Mouse (Mus musculus) intestine, postnatal 0 days (tissue): ENCODE data around the gene Tmbim1. TPM values are rescaled to one million over a fixed set of nuclear protein-coding genes. Genes with fewer than 3 reads are reported as not detected.

ENCODE experiments used
- ATAC-seq: fragments of 200-750 bp; cut with Nextera tagmentation; 2 replicates; pipeline ENCODE4 v1.8.0; 2017; ENCODE audit warnings: mild to moderate bottlenecking, moderate TSS enrichment, moderate library complexity
- H3K27ac ChIP-seq: fragments of 300-500 bp; sonication (generic); 2 replicates; pipeline ENCODE4 v1.5.1; 2014; ENCODE audit warnings: mild to moderate bottlenecking, low read depth, low read length, moderate library complexity
- H3K27me3 ChIP-seq: fragments of 300-500 bp; sonication (generic); replicated peaks from 2 replicates; pipeline ENCODE4 v1.6.1; 2014; ENCODE audit warnings: low read length, mixed read lengths; ENCODE audit not compliant: control insufficient read depth, insufficient read depth
- H3K36me3 ChIP-seq: fragments of 300-500 bp; sonication (generic); 2 replicates; pipeline ENCODE4 v1.6.1; 2014; ENCODE audit warnings: mild to moderate bottlenecking, moderate library complexity; ENCODE audit not compliant: control insufficient read depth, insufficient read depth
- H3K4me1 ChIP-seq: fragments of 300-500 bp; sonication (generic); replicated peaks from 2 replicates; pipeline ENCODE4 v1.6.1; 2014; ENCODE audit warnings: antibody characterized with exemption, low read length, mixed read lengths; ENCODE audit not compliant: control insufficient read depth, insufficient read depth
- H3K4me2 ChIP-seq: fragments of 300-500 bp; sonication (generic); replicated peaks from 2 replicates; pipeline ENCODE4 v1.6.1; 2014; ENCODE audit warnings: low read depth, mild to moderate bottlenecking, moderate library complexity
- H3K4me3 ChIP-seq: fragments of 300-500 bp; sonication (generic); 2 replicates; pipeline ENCODE4 v1.5.1; 2014; ENCODE audit warnings: low read depth, low read length
- H3K9ac ChIP-seq: fragments of 300-500 bp; sonication (generic); 2 replicates; pipeline ENCODE4 v1.6.1; 2014; ENCODE audit warnings: mild to moderate bottlenecking, low read depth, low read length
- H3K9me3 ChIP-seq: fragments of 300-500 bp; sonication (generic); 2 replicates; pipeline ENCODE4 v1.6.1; 2016; ENCODE audit warnings: mixed run types; ENCODE audit not compliant: control insufficient read depth
- CTCF ChIP-seq: sonication (generic); IDR thresholded peaks from 2 replicates; pipeline ENCODE4 v1.5.1; 2016; ENCODE audit warnings: low read depth, mild to moderate bottlenecking, control low read depth, antibody characterized with exemption, moderate library complexity
- WGBS: fragments of 180-500 bp; shearing (Covaris S2); extraction: QIAGEN DNeasy Blood & Tissue Kit; methylation state at CpG from one replicate; pipeline ENCODE4 v1.1.7; 2014; 5-methylcytosine and 5-hydroxymethylcytosine counted together
- polyA plus RNA-seq: library from polyadenylated mRNA; unstranded; fragments of >200 nt; fragmentation: Nextera tagmentation; extraction: Ambion mirVana; gene quantifications from 2 replicates; pipeline ENCODE4 v1.2.1, GENCODE M21; 2015

Tmbim1 gene
- polyA plus RNA-seq: 47.4 and 49.1 TPM in 2 replicates

DNA sequence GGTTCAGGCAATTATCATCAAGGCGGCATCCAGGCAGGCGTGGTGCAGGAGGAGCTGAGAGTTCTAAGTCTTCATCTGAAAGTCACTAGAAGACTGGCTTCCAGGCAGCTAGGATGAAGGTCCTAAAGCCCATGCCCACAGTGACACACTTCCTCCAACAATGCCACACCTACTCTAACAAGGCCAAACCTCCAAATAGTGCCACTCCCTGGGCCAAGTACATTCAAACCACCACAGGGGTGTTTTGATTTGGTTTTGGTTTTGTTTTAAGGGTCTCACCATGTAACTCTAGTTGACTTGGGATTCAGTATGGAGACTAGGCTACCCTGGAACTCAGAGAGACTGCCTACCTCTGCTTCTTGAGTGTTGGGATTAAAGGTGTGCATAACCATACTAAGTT lies at the start of gene Tmbim1:
TSS of gene Tmbim1 (minus strand) at position 101 of the 400 bp plus-strand sequence.
- H3K27me3 ChIP-seq: no peaks in the 10 kb centered on the region
- H3K4me3 ChIP-seq: peak within 1 kb of the TSS; percentile 66
- H3K36me3 ChIP-seq: no peaks in the 10 kb centered on the region
- WGBS: 69% methylated on average over 2 of the region's 2 CpGs
- ATAC-seq: no peak
- no peaks in the 10 kb centered on the region for H3K9me3 ChIP-seq
- H3K9ac ChIP-seq: peak within 1 kb of the TSS; percentile 87; the same call in 1 of the 2 replicates
- H3K4me1 ChIP-seq: peaks cover 23% of the 10 kb centered on the region
- peak within 1 kb of the TSS; percentile 94 for H3K27ac ChIP-seq
- TF ChIP-seq CTCF: no peak
- peak within 1 kb of the TSS; percentile 87 for H3K4me2 ChIP-seq

DNA sequence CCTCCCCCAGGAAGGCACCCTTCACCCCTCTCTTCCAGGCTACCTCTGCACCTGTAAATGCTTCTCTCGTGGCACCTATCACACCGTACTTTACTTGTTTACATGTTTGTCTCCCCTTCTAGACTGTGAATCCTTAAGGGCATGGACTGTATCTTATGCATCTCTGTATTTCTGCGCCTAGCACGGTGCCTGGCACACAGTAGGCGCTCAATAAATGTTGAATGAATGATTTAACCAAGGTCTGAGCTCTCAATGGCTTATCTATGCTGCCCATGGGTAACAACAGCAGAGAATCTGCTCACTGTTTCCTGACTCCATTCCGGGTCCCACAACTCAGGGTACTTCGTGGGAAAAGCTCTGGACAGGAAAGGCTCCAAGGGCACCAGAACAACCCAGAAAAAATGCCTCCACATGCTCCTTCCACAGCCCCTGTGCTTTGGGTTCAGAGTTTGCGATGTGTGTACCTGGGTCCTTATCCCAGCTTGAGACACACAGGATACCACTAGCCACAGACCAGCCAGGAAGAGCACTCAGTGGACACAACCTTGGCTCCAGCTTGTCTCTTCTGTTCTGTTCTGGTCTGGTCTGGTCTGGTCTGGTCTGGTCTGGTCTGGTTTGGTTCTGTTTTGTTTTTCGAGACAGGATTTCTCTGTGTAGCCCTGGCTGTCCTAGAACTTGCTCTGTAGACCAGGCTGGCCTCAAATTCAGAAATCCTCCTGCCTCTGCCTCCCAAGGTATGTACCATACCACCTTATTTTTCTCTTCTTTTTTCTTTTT lies 48.2 kb upstream of the Tmbim1 start:
- Histone ChIP-seq H3K4me3 (no peak overlapping the region), H3K4me2 (no peak overlapping the region), H3K9ac (no peak overlapping the region), H3K36me3 (0 out of 2 replicates have a peak, but pooled peaks cover 12% of the 10 kb centered on the region), H3K27me3 (no peaks in the 10 kb centered on the region), H3K4me1 (no peaks in the 10 kb centered on the region), H3K27ac (no peak overlapping the region), H3K9me3 (no peaks in the 10 kb centered on the region)
- no peak for ATAC-seq
- WGBS: 86% methylated on average over 9 of the region's 9 CpGs
- TF ChIP-seq CTCF: no peak

DNA sequence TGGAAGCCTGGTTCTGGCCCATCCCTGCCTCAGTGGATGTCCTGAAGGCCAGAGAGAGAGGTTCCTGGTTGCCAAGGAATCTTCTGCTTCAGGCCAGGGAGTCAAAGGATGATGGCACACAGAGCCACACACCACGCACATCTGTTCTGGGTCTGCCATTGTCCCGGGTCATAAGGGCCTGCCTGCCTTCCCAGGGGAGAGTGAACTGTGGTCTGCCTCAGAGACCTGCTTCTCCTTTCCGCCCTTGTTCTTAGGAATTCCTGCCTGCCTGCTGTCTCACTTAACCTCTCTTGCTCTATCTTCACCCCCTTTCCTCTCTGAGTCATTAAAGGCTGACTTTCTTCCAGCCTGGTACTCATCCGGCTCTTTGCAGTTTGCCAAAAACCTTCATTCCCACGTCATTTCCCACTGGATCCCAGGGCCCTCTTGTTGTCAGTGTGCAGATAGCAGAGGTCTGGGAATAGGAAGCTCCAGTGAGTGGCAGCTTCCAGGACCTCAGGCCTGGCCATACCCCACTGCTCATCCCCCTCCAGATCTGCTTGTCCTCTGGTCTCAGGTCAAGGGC lies 47.2 kb upstream of the Tmbim1 start:
- Histone ChIP-seq H3K9me3 (no peaks in the 10 kb centered on the region), H3K4me1 (no peaks in the 10 kb centered on the region), H3K27ac (no peak overlapping the region), H3K9ac (no peak overlapping the region), H3K27me3 (no peaks in the 10 kb centered on the region), H3K36me3 (0 out of 2 replicates have a peak, but pooled peaks cover 12% of the 10 kb centered on the region), H3K4me2 (no peak overlapping the region), H3K4me3 (no peak overlapping the region)
- ATAC-seq: no peak
- WGBS: 77% methylated on average over 5 of the region's 5 CpGs
- TF ChIP-seq CTCF: no peak

DNA sequence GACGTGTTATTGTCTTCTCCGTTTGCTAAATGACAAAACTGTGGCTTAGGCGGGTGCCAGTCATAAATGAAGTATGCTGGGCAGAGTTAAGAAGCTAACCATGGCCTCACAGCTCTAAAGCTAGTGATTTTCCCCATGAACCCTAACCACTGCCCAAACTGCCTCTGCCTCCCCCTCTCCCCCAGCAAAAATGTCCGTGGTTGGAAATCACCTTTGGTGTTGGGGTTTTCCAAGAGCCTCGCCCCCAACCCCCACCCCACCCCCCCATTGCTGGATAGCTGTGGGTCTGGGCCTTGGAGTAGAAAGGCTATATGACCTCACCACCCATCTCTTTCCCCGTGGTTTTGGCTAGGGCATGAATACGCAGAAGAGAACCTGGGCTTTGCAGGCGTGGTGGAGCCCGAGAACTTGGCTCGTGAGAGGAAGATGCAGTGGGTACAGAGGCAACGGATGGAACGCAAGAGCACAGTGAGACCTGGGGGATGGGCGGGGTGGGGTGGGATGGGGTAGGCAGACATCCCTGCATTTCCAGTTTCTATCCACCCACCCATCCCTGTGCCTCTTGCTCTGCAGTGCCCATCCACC lies 45.9 kb upstream of the Tmbim1 start:
- Histone ChIP-seq H3K4me1 (no peaks in the 10 kb centered on the region), H3K27ac (no peak overlapping the region), H3K36me3 (0 out of 2 replicates have a peak, but pooled peaks cover 12% of the 10 kb centered on the region), H3K9me3 (no peaks in the 10 kb centered on the region), H3K4me3 (no peak overlapping the region), H3K27me3 (no peaks in the 10 kb centered on the region), H3K4me2 (no peak overlapping the region), H3K9ac (no peak overlapping the region)
- 89% methylated on average over 13 of the region's 13 CpGs for WGBS
- no peak for ATAC-seq
- TF ChIP-seq CTCF: no peak

DNA sequence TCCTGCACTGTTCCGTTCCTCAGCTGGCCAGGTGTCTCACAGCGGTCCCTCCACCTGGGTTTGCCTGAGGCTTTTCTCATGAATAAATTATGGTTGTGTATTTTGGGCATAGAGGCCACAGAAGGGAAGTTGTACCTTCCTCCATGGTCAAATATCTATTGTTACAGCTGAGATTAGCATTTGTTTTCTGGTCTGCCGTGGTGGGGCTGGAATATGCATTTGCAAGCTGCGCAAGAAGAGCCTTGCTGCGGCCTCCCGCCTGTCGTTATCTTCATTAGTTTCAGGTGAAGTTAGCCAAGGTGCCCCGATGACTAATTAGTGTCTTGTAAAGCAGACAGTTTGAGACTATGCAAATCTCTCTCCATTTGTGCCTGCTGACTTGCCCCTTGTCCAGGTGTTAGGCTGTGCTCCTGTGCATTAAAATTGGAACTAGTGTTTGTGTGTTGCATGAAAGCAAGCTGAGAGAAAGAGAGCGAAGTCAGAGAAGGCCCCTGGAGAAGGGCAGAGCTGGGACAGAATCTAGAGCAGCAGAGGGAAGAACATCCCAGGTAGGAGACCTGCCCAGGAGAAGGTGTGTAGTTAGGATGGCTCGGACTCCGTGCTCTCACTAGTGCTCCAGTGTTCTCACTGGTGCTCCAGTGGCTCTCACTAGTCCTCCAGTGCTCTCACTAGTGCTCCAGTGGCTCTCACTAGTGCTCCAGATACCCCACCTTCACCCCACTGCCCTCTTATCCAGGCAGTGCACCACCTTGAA lies 38.9 kb upstream of the Tmbim1 start:
- Histone ChIP-seq H3K9ac (no peak overlapping the region), H3K4me3 (no peak overlapping the region), H3K4me1 (no peaks in the 10 kb centered on the region), H3K27me3 (no peaks in the 10 kb centered on the region), H3K4me2 (no peak overlapping the region), H3K36me3 (0 out of 2 replicates have a peak, but pooled peaks cover under 1% of the 10 kb centered on the region), H3K27ac (no peak overlapping the region), H3K9me3 (no peaks in the 10 kb centered on the region)
- no peak for TF ChIP-seq CTCF
- no peak for ATAC-seq
- WGBS: 80% methylated on average over 11 of the region's 11 CpGs

DNA sequence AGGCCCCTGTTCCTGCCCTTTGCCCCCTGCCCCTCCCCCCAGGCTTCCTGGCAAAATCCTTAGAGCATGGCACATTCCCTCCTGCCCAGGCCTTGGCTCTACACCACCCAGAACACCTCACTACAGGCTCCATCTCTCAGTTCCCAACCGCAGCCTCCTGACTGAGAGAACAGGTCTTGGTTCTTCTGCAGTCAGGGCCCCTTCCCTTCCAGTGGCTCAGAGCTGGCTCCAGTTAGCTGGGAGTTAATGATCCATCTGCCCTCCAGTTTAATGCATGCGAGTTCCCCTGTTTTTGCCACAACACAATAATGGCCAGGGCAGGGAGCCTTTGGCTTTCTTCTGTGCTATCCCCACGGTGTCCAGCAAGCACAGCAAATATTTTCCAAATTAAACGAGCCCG lies 37.7 kb upstream of the Tmbim1 start:
- Histone ChIP-seq H3K9ac (no peak overlapping the region), H3K4me2 (no peak overlapping the region), H3K27ac (no peak overlapping the region), H3K9me3 (no peaks in the 10 kb centered on the region), H3K4me1 (no peaks in the 10 kb centered on the region), H3K4me3 (no peak overlapping the region), H3K36me3 (no peaks in the 10 kb centered on the region), H3K27me3 (no peaks in the 10 kb centered on the region)
- ATAC-seq: no peak
- 70% methylated on average over 5 of the region's 5 CpGs for WGBS
- TF ChIP-seq CTCF: no peak
